Mouse (Mus musculus) midbrain, postnatal 0 days (tissue): ENCODE results near the gene Tex22. TPM values are rescaled to one million over a fixed set of nuclear protein-coding genes. Genes with fewer than 3 reads are reported as not detected.

Experiments used
- ATAC-seq: fragments of 200-750 bp; cut with Nextera tagmentation; 2 replicates; pipeline ENCODE4 v1.8.0; 2017; ENCODE audit warnings: moderate number of reproducible peaks, mild to moderate bottlenecking, moderate TSS enrichment, moderate library complexity; ENCODE audit not compliant: low FRiP score
- DNase-seq: peaks from one replicate; pipeline ENCODE4 v3.0.0-alpha.2; 2015; ENCODE audit warnings: low spot score
- H3K27ac ChIP-seq: fragments of 300-500 bp; sonication (generic); 2 replicates; pipeline ENCODE4 v1.5.1; 2014; ENCODE audit warnings: low read depth, mild to moderate bottlenecking, low read length, mixed read lengths
- H3K27me3 ChIP-seq: fragments of 300-500 bp; sonication (generic); 2 replicates; pipeline ENCODE4 v1.6.1; 2014; ENCODE audit warnings: low read length, control low read depth, mixed read lengths; ENCODE audit not compliant: insufficient read depth
- H3K36me3 ChIP-seq: fragments of 300-500 bp; sonication (generic); 2 replicates; pipeline ENCODE4 v1.6.1; 2014; ENCODE audit warnings: low read length, control low read depth, mixed read lengths; ENCODE audit not compliant: insufficient read depth
- H3K4me1 ChIP-seq: fragments of 300-500 bp; sonication (generic); 2 replicates; pipeline ENCODE4 v1.6.1; 2014; ENCODE audit warnings: mild to moderate bottlenecking, control low read depth, antibody characterized with exemption, low read length, mixed read lengths; ENCODE audit not compliant: insufficient read depth
- H3K4me2 ChIP-seq: fragments of 300-500 bp; sonication (generic); 2 replicates; pipeline ENCODE4 v1.6.1; 2014; ENCODE audit warnings: low read depth, mild to moderate bottlenecking, low read length, mixed read lengths; ENCODE audit not compliant: poor library complexity, severe bottlenecking
- H3K4me3 ChIP-seq: fragments of 300-500 bp; sonication (generic); 2 replicates; pipeline ENCODE4 v1.5.1; 2014; ENCODE audit warnings: low read depth, mild to moderate bottlenecking, low read length, moderate library complexity
- H3K9ac ChIP-seq: fragments of 300-500 bp; sonication (generic); replicated peaks from 2 replicates; pipeline ENCODE4 v1.6.1; 2014; ENCODE audit warnings: mild to moderate bottlenecking, low read length, moderate library complexity, mixed read lengths; ENCODE audit not compliant: poor library complexity, severe bottlenecking
- H3K9me3 ChIP-seq: fragments of 300-500 bp; sonication (generic); 2 replicates; pipeline ENCODE4 v1.6.1; 2016; ENCODE audit warnings: low read length, control low read depth
- CTCF ChIP-seq: IDR thresholded peaks from 2 replicates; pipeline ENCODE4 v1.5.1; 2016; ENCODE audit warnings: antibody characterized with exemption, mild to moderate bottlenecking
- whole genome bisulfite sequencing: fragments of 180-500 bp; shearing (Covaris S2); extraction: QIAGEN DNeasy Blood & Tissue Kit; methylation state at CpG from one replicate; pipeline ENCODE4 v1.1.7; 2014; 5-methylcytosine and 5-hydroxymethylcytosine counted together
- polyA plus RNA-seq: library from polyadenylated mRNA; unstranded; fragments of >200 nt; fragmentation: Nextera tagmentation; extraction: Ambion mirVana; gene quantifications from 2 replicates; pipeline ENCODE4 v1.2.1, GENCODE M21; 2015
- total RNA-seq: library from RNA; depleted of rRNA; stranded (reverse); fragments of >200 nt; gene quantifications from 2 replicates; pipeline ENCODE4 v1.2.3, GENCODE M21; 2014

Tex22 gene
- total and polyA plus RNA-seq, 2 experiments from 2014 or later, result 2.2 TPM; not detected in 1

DNA sequence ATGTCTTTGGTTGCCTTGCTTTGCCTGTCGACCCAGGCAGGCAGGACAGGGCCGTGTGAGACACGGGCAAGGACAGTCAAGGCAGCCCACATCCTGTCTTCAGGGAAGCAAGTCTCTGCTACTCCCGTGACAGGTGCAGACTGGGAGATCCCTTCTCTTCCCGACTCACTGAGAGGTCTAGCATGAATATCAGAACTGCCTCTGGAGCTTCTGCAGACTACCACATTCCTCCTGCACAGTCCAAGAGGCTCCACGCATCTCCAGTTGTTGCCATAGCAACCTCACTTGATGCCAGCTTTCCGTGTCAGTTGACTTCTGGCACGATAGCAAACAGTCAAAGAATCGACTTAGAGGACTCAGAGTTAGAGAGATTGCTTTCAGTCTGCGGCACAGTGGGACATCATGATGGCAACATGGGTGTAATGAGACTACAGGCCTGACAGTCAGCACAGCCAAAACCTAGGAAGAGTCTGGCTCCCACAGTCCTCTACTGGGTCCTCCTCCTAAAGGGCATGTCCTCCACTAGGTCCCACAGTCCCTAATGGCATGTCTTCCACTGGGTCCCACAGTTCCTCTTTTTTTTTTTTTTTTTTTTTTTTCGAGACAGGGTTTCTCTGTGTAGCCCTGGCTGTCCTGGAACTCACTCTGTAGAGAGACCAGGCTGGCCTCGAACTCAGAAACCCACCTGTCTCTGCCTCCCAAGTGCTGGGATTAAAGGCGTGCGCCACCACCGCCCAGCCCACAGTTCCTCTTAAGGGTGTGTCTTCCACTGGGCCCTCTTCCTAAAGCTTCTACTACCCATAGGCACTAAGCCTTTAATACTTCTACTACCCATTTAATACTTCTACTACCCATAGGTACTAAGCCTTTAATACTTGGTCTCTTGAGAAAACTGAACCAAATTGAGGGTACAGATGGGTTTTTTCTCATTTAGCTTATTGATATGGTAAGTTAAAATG lies 32.5 kb upstream of the Tex22 start:
- 0 out of 2 replicates have a peak, but pooled peaks cover 7% of the 10 kb centered on the region for H3K36me3 ChIP-seq
- no peaks in the 10 kb centered on the region for H3K27me3 ChIP-seq
- H3K4me3 ChIP-seq, result no peak overlapping the region
- H3K4me1 ChIP-seq, result peaks cover 8% of the 10 kb centered on the region
- H3K9me3 ChIP-seq, result no peaks in the 10 kb centered on the region
- peak; percentile 86 for ATAC-seq
- peak; percentile 92 for DNase-seq
- WGBS, result 48% methylated on average over 15 of the region's 15 CpGs
- H3K4me2 ChIP-seq, result peak overlapping the region; percentile 26; the same call in 1 of the 2 replicates
- H3K27ac ChIP-seq, result peak overlapping the region; percentile 72
- TF ChIP-seq CTCF, result no peak
- no peak overlapping the region for H3K9ac ChIP-seq

DNA sequence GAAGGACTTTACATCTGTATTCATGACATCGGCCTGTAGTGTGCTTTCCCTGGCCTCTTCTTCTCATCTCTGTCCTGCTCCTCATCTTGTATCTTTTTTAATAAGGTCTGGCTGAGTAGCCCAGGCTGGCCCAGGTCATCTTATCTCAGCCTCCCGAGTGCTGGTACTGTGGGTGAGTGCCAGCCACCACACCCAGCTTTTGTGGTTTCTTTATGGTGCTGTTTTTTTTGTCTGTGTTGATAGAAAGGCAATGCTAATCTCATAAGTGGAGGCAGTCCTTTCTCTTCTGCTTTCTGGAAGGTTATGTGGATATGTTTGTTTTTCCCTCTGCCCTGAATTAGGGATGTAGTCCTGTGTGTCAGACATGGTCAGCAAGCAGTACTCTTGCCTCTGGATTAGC lies 31.8 kb upstream of the Tex22 start:
- Histone ChIP-seq H3K4me2 (no peak overlapping the region), H3K9ac (no peak overlapping the region), H3K9me3 (no peaks in the 10 kb centered on the region), H3K4me3 (no peak overlapping the region), H3K27ac (no peak overlapping the region), H3K4me1 (peaks cover 8% of the 10 kb centered on the region), H3K36me3 (0 out of 2 replicates have a peak, but pooled peaks cover 14% of the 10 kb centered on the region), H3K27me3 (no peaks in the 10 kb centered on the region)
- no peak for TF ChIP-seq CTCF
- WGBS, result 73% methylated on average over 2 of the region's 2 CpGs
- DNase-seq, result no peak
- ATAC-seq, result no peak

DNA sequence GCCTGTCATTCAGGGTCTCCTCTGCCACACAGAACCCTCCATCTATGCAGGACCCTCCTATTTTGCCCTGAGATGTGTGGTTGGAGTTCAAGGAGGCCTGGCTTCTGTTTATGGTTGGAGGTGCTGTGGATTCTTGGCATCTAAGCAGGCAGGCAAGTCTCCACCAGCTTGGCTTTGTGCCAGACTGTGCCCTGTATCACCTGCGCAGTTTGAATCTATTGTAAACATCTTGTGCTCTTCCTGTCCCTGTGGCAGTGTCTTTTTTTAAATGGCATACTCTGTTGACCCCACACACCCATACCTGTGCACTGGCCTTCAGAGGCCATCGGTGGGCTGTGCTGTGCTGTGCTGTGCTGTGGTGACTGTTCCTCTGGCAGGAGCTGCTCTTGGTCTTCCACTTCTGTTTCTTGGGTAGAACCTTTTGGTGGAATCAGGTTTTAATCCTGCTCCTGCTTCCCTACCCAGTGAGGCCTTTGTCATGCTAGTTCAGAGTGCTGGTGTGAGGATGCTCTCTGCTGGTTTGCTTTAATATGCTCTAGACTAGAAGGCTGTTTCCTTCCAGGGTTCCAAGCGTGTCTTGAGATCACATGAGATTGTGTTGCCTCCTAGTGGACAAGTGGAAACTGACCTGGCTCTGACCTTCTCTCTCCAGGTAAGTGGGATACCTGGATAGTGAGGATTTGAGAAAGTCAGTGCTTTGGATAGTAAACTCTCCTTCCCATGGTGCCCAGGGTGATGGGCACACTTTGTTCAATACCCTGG lies 29.2 kb upstream of the Tex22 start:
- Histone ChIP-seq H3K9me3 (no peaks in the 10 kb centered on the region), H3K36me3 (peaks cover 30% of the 10 kb centered on the region), H3K27me3 (no peaks in the 10 kb centered on the region), H3K4me2 (no peak overlapping the region), H3K27ac (no peak overlapping the region), H3K4me1 (peaks cover 8% of the 10 kb centered on the region), H3K4me3 (no peak overlapping the region), H3K9ac (no peak overlapping the region)
- no peak for ATAC-seq
- TF ChIP-seq CTCF, result peak; percentile 57
- 83% methylated on average over 3 of the region's 3 CpGs for WGBS
- peak; percentile 40 for DNase-seq

DNA sequence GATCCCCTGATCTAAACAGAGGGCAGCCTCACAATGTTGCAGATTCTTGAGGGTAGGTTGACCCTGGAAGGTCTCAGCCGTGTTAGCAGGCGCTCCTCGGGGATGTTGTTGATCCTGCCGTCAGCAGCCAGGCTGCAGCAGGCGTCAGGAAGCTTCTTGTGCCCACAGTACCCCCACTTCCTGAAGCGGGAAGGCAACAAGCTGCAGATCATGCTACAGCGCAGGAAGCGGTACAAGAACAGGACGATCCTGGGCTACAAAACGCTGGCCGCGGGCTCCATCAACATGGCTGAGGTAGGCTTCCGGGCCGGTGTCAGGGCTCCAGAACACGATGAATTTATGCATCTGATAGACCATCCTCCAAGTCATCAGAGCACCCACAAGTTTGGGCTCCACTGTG lies 27.4 kb upstream of the Tex22 start:
- 87% methylated on average over 15 of the region's 15 CpGs for WGBS
- no peak for TF ChIP-seq CTCF
- H3K27me3 ChIP-seq, result no peaks in the 10 kb centered on the region
- DNase-seq, result no peak
- H3K4me1 ChIP-seq, result no peaks in the 10 kb centered on the region
- ATAC-seq, result no peak
- no peak overlapping the region for H3K27ac ChIP-seq
- no peak overlapping the region for H3K4me2 ChIP-seq
- H3K4me3 ChIP-seq, result no peak overlapping the region
- no peak overlapping the region for H3K9ac ChIP-seq
- peaks cover 42% of the 10 kb centered on the region for H3K36me3 ChIP-seq
- no peaks in the 10 kb centered on the region for H3K9me3 ChIP-seq

DNA sequence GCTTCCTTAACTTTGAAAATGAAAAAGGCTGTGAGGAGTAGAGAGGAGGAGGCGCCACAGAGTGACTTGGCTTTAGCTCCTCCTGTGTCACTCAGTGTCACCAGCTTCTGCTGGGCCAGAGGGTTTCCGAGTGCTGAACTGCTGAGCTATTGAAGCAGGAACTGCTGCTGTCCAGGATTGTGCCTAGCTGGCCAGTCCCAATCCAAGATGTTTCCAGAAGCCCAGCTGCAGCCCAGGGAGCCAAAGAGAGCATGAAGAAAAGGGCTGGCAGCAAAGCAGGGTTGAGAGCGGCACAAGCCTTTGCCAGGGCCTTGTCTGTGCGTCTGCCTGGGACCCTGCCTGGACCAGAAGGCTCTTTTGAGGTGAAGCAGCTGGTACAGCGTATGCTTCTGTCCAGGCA lies 26.2 kb upstream of the Tex22 start:
- H3K27ac ChIP-seq, result no peak overlapping the region
- H3K4me3 ChIP-seq, result no peak overlapping the region
- no peaks in the 10 kb centered on the region for H3K27me3 ChIP-seq
- no peak for TF ChIP-seq CTCF
- peaks cover 46% of the 10 kb centered on the region for H3K36me3 ChIP-seq
- 0 out of 2 replicates have a peak, but pooled peaks have one; percentile 34 for ATAC-seq
- H3K4me2 ChIP-seq, result no peak overlapping the region
- no peaks in the 10 kb centered on the region for H3K4me1 ChIP-seq
- no peaks in the 10 kb centered on the region for H3K9me3 ChIP-seq
- WGBS, result 90% methylated on average over 5 of the region's 5 CpGs
- no peak overlapping the region for H3K9ac ChIP-seq
- DNase-seq, result peak; percentile 60

DNA sequence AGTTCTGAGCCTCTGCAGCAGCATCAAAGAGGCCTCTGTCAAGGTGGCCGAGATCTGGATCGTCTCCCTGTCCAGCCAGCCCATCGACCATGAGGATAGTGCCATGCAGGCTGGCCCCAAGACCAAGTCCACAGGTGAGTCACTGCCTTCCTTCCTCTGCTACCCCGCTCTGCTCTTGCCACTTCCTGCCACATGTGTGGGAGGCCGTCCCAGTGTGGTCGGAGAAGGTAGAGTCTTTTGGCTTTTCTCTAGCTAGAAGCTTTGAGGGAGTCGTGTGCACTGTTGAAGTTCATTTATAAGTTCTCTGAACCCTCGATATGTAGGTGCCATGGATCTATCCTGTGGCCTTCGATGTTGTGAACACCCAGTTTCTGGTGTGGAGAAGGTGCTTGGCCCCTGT lies 24.5 kb upstream of the Tex22 start:
- no peak for ATAC-seq

More for the DNA sequence above, 24.5 kb upstream of the Tex22 start:
- DNase-seq, result no peak
- no peaks in the 10 kb centered on the region for H3K9me3 ChIP-seq
- H3K27ac ChIP-seq, result no peak overlapping the region
- H3K36me3 ChIP-seq, result peaks cover 59% of the 10 kb centered on the region
- no peaks in the 10 kb centered on the region for H3K27me3 ChIP-seq
- no peak overlapping the region for H3K4me2 ChIP-seq
- WGBS, result 92% methylated on average over 9 of the region's 9 CpGs
- H3K4me3 ChIP-seq, result no peak overlapping the region
- no peaks in the 10 kb centered on the region for H3K4me1 ChIP-seq
- no peak for TF ChIP-seq CTCF
- no peak overlapping the region for H3K9ac ChIP-seq
